ENCODE assay signal across 8 mouse cellular contexts in genomic region chrX:82817045-82817444, GRCm38 (mm10).
DNase-seq lines count a peak whose midpoint lies in the region; ATAC-seq and TF ChIP-seq lines count a peak whose summit lies in the region.

No protein-coding gene starts in this region.

- H3K4me2 ChIP-seq in kidney, embryonic 16.5 days (replicated peaks; ENCODE audit: low read depth, low read length): no peak overlapping the region

- TF ChIP-seq CTCF in kidney, adult 2 months (conservative IDR thresholded peaks at IDR 0.05; ENCODE audit: insufficient read depth, insufficient read length, low read depth, low read length): no peak

- H3K27ac ChIP-seq in kidney, adult 2 months (ENCODE audit: insufficient read depth, low read depth, low read length): no peak overlapping the region
- no peak overlapping the region for H3K27ac ChIP-seq in kidney, embryonic 16.5 days (ENCODE audit: low read length)

- no peak for TF ChIP-seq POLR2A in kidney, adult 2 months (IDR thresholded peaks at IDR 0.05; ENCODE audit: low read depth, low read length)

- no peaks in the 10 kb centered on the region for H3K27me3 ChIP-seq in kidney, adult 2 months (replicated peaks; ENCODE audit: control insufficient read depth, insufficient read depth, low read length)
- H3K27me3 ChIP-seq in kidney, embryonic 16.5 days (ENCODE audit: insufficient read depth, low read length): no peaks in the 10 kb centered on the region

- H3K9ac ChIP-seq in kidney, embryonic 16.5 days (replicated peaks; ENCODE audit: low read length): no peak overlapping the region

- H3K36me3 ChIP-seq in kidney, adult 2 months (ENCODE audit: control insufficient read depth, insufficient read depth, low read length): no peaks in the 10 kb centered on the region
- no peaks in the 10 kb centered on the region for H3K36me3 ChIP-seq in kidney, embryonic 16.5 days (ENCODE audit: insufficient read depth, low read length)

- no peaks in the 10 kb centered on the region for H3K9me3 ChIP-seq in kidney, embryonic 16.5 days (ENCODE audit: low read length)

- no peak overlapping the region for H3K4me3 ChIP-seq in kidney, adult 2 months (ENCODE audit: insufficient read depth, low read depth, low read length)
- no peak overlapping the region for H3K4me3 ChIP-seq in kidney, embryonic 16.5 days (ENCODE audit: low read length)

- WGBS in kidney, adult 2 months: 36% methylated on average over 4 of the region's 4 CpGs
- 54% methylated on average over 4 of the region's 4 CpGs for WGBS in kidney, embryonic 16.5 days

- peak; percentile 11 for DNase-seq in cerebellum, adult 9-10 months
- DNase-seq in kidney, adult 2 months: peak; percentile 0
- DNase-seq in A20 (ENCODE audit: low read depth, low spot score): peak; percentile 41
- DNase-seq in layer of hippocampus, postnatal 10 days (ENCODE audit: low spot score in 2 of 2): peak; percentile 3 to 23
- no peak for DNase-seq in ovary, postnatal 36 days (ENCODE audit: low spot score)
- DNase-seq in neural tube, embryonic 10.5 days (ENCODE audit: extremely low spot score, low spot score): no peak

- no peak for ATAC-seq in cerebellum, adult (ENCODE audit: insufficient number of reproducible peaks, low FRiP score, low TSS enrichment)
- ATAC-seq in kidney, embryonic 16.5 days (ENCODE audit: low FRiP score, low TSS enrichment): no peak

- no peaks in the 10 kb centered on the region for H3K4me1 ChIP-seq in kidney, adult 2 months (ENCODE audit: control insufficient read depth, insufficient read depth, low read length)
- no peaks in the 10 kb centered on the region for H3K4me1 ChIP-seq in kidney, embryonic 16.5 days (ENCODE audit: insufficient read depth, low read length)

Comparison
In these comparisons a context has a peak if more than half of its experiments do, and no peak if none do; other contexts are left out.
1. DNase-seq: peak in cerebellum, adult 9-10 months (single experiment), kidney, adult 2 months (single experiment), A20 (single experiment) and layer of hippocampus, postnatal 10 days (2 of 2); none in ovary, postnatal 36 days (single experiment) and neural tube, embryonic 10.5 days (single experiment).